Mouse (Mus musculus) layer of hippocampus, postnatal 10 days (tissue): ENCODE measurements around the gene Dars. TPM values are rescaled to one million over a fixed set of nuclear protein-coding genes. Genes with fewer than 3 reads are reported as not detected.

ENCODE experiments used
- DNase-seq, 2 experiments: peaks; one replicate each; pipeline ENCODE4 v3.0.0; 2021; ENCODE audit warnings: low spot score in 2 of 2
- total RNA-seq, 2 experiments: library from RNA; stranded (reverse); gene quantifications; 2 replicates each; pipeline ENCODE4 v1.2.3; 2021

Gene Dars
- total RNA-seq, 2 experiments from 2014 or later, result 70.2 to 77.2 TPM

DNA sequence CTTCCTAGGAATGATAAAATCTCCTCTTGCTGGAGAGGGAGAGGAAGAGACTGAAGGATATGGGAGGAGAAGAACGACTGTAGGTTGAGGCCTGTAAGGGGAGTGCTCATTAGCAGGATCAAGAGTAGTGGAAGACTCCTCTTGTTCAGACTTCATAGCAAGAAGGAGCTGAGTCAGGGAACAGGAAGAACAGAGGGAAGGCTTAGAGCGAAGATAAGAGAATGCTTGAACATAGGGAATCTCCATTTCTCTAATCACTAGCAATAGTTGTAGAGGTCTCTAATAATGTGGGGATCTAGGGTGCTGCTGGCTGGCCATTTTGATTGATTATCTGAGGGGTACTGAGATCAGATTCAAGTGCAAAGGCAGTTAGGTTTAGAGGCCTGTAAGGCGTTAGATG lies 7.8 kb upstream of the Dars start:
- DNase-seq, result no peak

DNA sequence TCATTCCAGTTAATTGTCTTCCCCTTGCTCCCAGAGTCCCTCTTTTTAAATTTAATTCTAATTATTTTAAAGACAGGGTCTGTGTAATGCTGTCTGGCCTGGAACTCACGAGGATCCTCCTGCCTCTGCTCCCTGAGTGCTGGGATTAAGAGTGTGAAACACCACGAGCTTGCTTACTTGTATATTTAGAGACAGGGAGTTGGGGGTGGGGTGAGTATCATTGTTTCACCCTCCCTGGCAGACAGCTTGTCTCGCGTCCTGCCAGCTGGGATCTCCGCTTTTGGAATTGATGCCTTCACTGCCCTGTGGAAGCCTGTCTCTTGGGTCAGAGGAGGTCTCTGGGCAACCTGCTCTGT lies 343 bp upstream of the Dars start:
- DNase-seq, result no peak

DNA sequence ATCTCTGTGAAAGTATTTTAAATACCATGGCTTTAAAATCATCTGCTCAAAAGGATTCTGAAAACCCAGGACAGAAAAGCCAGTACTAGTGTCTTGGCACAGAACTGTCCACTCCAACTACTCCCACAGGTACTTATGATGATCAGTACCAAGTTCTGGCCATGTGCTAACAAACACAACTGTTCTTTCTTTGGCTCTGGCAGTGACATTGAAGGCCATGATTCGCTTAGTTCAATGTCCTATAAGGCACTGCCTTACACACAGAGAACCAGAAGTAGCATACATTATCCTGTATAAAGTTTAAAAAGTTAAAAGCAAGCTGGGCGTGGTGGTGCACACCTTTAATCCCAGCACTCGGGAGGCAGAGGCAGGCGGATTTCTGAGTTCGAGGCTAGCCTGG lies 6.0 kb downstream of the Dars start:
- DNase-seq, result no peak

DNA sequence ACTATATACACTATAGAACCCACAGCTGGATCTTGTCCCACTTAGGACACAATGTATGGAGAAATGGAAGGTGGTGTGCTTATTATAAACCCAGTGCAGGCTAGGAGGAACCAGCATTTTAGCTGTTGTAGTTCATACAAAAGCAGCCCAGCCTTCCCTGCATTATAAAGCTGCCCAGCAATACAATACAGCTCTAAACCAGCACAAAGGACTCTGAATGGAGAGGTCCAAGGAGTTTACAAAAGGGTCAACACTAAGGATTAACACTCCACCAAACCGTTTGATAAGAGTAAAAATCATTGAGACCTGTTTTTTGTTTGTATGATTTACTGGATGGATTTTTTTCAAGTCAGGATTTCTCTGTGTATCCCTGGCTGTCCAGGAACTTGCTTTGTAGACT lies 10.3 kb downstream of the Dars start:
- no peak for DNase-seq

DNA sequence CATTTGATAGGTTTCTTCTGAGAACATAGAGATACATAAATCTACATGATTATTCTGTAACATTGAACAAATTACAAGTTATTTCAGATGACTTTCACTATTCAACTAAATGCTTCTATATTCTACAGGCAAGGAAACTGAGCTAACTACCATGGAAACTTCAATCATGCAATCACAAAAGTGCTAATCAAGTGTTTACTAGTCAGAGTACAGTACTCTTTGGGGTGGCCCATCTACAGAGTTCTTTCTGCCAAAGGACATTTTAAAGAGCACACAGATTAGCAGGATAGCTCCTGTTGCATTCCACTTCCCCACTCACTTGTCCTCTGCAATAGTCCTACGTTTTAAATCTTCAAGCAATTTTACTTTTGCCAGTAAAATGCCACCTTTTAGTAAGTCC lies 11.5 kb downstream of the Dars start:
- no peak for DNase-seq

DNA sequence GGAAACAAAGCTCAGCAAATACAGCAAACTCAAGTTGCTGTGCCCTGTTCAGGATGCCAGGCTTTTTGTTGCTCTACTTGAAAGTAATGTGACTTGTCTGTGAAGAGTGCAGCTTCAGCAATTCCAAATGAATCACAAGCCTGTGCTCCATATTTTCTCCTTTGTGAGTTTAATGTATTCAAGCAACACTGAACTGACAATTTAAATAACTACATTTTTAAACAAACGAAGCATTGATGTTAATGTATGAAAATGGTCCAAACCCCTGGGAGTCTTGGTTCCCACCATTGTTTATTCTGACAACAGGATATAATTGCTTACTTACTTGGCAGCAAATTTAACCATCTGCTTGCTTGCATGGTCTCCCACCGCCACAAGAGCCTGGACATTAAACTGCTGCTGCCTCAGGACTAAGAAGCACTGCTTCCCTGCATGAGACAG lies 12.1 kb downstream of the Dars start:
- no peak for DNase-seq

DNA sequence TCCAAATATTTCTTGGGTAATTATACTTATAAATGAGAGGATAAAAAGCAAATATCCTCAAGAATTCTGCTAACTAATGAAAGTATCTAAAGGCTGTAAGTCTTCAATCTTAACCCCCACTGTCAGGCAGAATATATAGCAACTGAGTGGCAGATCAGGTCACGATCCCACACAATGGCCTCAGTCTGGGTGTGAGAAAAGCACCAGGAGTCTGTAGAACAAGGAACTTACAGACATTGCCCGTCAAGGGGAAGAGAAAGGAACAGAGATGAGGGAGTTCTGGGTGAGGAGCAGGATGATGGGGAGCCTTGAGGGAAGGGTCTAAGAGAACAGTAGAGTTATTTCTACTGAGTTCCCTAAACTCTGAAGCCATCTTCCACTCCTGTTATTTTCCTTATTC lies 16.2 kb downstream of the Dars start:
- no peak for DNase-seq

DNA sequence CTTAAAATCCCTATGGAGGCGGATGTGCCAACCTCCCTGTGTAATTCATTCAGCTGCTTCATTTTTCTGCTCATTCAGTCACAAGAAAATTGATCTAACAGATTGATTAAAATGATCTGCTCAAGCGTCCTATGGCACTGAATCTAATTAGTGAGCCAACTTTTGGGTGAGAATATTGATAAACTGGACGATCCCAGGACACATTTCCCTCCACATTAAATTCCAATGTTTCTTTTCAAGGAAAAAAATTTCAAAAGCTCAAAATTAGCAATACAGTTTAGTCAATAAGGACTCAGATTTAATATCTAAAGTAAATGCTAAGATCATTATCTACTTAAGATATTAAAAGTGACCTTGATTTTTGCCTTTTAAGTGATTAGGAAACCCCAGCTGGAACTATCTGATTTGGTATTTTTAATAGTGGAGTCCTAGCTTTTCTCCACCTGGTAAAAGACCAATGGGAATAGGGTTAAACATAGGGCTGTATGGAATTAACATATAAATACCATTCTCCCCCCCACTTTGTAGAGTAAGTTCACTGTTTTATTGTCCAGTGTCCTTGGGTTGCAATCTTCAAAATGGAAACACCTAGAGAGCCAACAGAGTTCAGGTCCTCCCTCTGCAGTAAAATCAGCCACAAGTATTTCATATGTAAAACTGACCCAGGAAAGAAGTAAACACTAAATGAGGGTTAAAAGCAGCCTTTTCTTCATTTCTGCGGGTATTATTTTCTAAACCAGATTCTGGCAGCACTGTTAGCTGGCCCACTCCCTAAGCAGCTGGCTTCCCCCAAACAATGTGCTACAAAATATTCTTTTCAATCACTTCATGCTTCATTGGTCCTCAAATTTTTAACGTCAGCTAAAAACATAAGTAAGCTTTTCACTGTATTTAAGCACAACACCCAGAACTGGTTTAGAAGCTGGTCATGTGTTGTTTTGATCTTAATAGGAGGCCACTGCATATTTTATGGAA lies 16.9 kb downstream of the Dars start:
- DNase-seq, result no peak

DNA sequence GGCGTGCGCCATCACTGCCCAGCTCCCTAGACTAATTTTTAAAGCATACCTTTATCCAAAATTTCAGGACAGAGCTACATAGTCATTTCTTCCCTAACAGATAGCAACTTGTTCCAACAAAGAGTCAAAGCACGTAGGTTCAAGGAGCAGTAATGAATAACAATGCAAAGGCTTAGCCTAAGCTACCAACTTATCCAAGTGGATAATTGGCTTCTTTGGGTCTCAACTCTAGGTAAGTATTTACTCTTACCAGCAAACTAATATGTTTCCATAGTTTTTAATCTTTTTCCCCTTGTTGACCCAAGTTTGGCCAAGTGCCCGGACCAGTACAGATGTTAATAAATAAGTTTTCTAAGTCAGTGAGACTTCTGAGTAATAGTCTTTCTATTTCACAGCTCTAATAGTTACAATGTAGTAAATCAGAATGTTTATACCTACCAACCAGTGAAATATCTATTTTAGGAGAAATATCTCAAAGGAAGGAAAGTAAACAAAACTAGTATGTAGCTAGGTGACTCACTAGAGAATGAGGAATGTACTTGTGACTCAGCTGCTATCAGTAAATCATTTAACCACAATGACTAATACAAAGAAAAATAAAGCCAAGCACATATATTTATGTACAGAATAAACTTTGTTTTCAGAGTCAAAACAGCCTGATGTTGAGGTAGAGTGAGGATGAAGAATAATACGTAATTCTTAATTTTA lies 18.3 kb downstream of the Dars start:
- no peak for DNase-seq

DNA sequence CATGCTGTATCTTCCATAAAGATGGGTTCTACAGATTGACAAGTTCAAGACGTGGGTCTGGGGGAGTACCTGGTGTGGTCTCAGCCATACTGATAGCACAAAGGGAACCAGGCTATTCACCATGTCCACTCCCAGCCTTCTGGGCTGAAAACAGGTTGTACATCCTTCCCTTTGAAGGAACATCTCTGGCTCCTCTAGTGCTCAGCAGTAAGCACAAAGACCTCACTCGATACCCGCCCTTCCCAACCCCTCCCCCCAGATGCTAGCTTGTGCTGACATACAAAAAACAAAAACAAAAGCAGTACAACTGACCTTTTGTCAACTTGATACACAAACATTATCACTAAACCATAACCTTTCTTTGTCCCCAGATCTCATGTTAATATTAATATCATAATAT lies 22.5 kb downstream of the Dars start:
- DNase-seq, result no peak

DNA sequence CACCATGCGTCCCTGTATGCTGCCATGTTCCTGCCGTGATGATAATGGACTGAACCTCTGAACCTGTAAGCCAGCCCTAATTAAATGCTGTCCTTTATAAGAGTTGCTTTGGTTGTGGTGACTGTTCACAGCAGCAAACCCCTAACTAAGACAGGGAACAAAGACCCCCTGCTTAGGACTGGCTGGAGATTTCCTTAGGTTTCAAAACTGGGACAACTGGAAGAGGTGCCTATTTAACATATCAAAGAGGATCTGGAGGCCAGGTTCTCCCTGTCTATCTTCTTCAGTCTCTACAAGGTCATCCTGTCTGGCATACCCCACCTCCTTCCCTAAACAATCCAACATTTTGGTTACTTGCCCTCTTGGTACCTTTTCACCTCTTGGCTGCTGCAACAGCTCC lies 24.8 kb downstream of the Dars start:
- no peak for DNase-seq

DNA sequence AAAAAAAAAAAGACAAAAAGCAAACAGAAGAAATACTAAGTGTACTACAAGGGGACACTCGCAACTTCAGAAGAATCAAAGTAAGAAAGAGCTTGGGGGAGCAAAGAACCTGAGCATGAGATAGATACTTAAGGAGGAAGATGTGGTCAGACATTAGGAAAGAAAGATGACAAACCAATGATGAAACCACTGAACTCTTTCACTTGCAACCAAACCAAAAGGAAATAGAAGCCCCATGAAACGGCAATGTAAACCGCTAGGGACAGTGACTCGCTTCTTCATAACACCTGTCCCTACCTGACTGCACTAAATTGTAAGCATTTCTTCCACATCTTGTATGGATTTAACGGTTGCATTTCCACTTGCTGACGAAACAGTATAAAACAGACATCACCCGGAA lies 30.7 kb downstream of the Dars start:
- no peak for DNase-seq

DNA sequence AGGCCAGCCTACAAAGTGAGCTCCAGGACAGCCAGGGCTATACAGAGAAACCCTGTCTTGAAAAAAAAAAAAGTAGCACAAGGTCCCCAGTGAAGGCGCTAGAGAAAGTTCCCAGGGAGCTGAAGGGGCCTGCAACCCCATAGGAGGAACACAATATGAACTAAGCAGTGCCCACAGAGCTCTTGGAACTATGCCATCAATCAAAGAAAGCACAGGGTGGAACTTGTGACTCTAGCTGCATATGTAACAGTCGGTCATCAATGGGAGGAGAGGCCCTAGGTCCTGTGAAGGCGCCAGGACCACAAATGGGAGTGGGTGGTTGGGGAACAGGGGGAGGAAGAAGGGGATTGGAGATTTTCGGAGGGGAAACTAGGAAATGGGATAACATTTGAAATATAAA lies 40.3 kb downstream of the Dars start:
- no peak for DNase-seq

DNA sequence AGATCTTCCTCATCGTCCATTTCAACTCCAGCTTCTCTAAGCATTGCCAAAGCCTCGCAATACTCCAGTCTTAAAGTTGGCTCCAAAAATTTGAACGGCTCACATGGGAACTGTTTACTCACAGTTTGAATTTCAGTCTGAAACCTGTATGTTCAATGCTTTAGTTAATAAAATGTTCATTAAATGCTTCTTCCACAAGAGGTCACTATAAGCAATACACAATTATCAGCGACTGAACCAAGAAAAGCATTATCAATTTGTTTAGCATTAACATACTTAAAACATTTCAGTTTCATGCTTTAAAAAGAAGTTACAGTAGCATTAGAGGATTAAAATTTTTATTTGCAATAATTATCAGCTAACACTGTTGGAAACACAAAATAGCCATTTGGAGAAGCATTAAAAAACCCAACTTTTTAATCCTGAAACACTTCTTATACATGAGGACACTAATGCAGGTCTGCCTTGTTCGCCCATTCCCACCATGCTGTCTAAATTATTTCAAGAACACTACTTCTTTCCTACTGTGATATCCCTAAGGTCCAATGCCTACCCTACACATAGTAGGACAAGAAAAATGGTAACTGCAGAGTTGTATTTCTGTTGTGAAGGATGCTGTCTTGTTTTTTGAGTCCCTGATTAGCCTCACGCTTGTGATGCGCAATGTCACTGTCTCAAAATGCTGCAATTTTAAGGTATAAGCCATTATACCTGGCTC lies 44.9 kb downstream of the Dars start:
- DNase-seq, result no peak

DNA sequence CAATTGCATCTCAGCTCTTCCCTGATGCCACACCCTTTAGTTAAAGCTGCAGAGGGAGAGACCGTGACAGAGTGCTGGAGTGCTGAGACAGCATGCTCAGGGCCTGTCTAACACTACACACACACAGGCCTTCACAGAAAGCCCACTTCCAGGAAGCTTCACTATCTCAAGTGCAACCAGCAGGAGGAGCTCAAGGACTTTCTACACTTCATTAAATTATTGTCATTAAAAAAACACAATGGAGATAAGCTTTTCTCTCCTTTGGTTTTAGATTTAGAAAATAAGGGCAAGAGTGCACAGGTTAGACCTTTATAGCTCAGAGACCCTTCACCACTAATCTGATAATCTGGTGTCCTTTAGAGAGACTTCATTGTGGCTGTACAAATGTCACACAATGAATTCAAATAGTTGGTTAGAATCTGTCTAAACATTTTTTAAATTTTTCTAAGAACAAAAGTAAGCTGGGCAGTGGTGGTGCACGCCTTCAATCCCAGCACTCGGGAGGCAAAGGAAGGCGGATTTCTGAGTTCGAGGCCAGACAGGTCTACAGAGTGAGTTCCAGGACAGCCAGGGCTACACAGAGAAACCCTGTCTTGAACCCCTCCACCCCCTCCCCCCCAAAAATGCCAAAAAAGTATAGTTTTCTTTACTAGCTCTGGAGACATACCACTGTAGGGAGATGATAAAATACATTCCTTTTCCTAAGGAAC lies 48.3 kb downstream of the Dars start:
- peak; percentile 73 to 77 for DNase-seq

DNA sequence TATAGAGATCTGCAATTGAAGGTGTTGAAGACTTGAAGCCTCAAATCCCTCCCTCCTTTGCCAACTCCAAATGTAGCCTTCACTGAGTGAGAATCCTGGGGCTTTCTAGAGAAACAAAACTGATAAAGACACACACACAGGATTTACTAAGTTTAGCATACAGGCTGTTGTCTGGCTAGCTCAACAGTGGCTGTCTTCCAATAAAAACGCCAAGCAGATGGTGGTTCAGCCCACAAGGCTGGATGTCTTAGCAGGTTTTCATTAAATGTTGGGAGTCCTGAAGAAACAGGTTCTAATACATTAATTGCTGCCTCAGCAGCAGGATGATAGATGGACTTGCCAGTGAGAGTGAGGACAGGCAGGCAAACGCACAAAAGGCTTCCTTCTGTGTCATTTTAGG lies 56.6 kb downstream of the Dars start:
- DNase-seq, result no peak

DNA sequence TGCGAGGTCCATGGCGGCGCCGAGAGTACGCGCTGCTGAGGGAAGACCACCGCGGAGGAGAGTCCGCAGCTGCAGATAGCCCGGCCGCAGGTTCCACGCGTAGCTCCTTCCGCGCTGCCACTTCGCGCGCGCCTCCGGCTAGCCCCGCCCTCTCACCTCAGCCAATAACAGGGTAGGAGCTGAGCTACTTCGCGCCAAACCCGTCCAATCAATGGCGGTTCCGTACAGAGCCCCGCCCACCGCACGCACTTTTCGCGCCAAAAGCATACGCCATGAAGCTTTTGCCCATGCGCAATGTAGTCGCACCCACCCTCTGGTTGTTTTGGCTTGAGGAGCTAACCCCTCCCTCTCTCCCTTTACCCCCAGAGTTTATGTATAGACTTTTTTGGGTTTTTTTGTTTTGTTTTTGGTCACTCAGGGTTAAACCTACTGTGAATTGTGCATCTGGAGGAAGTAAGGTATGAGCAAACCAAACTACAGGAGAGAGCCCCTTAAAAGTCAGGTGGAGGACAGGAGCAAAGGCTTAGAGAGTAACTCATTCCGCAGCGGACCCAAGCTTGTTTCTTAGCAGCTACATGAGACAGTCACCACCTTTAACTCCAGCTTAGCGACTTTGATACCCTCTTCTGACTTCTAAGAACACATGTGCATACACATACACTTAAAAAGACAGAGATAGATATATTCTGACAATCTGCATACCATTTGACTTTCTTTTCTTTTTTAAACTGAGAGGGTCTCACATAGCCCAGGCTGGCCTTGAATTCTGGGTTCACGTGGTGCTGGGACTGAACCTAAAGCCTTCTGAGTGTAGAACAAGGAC lies 57.4 kb downstream of the Dars start, which contains the start of gene Mcm6:
Gene Mcm6, minus strand, starts transcription at position 111 of the 823 bp plus-strand sequence.
- DNase-seq, result peak; percentile 92 to 94

DNA sequence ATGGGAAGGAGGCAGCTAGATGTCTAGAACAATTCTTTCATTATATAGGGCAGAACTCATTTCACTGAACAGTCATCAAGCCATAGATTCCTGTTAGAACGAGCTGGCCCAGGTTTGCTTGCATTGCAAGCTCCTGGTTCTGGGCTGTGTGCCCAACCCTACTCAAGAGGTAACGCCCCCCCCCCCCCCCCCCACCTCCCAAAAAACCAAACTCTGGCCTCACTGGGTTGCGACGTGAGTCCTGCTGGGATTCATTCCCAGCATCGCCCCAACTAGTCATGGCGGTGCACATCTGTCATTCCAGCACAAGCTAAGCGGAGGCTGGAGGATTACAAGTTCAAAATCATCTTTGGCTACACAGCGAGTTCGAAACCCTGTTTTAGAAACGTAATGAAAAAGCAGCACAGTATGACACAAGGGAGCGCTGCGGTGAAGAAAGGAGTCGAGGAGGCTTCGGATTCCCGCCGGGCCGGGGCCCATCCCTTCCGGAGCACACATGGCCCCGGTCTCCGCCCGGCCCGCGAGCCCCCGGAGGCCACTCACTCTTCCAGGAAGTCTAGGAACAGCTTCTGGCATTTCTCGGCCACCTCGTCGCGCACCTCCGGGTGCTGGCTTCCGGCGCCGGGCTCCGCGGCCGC lies 58.1 kb downstream of the Dars start:
- DNase-seq, result no peak

DNA sequence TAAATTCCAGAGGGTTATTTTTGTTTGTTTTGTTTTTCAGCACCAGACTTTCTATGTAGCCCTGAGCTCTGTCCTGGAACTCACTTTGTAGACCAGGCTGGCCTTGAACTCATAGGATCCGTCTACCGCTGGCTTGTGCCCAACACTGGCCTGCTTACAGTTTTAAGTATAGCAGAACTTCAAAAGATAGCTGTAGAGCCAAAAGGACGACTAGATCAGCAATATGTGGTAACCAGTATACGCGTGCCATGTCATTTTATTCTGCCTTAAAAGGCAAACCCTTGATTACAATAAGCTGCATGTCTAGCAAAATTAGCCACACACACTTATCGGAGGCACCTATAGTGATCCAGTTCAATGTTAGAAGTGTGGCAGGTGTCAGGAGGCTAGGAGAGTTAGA lies 58.9 kb downstream of the Dars start:
- DNase-seq, result no peak

DNA sequence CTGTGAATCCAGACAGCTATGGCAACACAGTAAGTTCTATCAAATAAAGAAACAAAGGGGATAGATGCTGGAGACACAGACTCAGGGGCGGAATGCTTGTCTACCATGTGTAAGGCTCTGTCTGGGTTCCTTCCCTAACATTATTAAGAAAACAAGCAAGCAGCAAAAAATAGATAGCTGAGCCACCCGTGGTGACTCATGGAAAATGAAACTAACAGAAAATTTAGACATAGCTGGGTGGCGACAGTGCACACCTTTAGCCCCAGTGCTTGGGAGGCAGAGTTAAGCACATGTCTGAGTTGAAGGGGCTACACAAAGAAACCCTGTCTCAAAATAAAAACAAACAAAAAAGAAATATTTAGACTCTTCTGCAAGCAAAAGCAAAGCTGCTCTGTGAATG lies 59.7 kb downstream of the Dars start:
- DNase-seq, result no peak
